Mouse (Mus musculus) C2C12 (cell line): ENCODE results near the gene Gm21304.
"Not testable (repeated sequence)": the region's sequence is repeated elsewhere in the genome, so short reads cannot be mapped to it uniquely, and the experiment has no call there.

Experiments
- CEBPB ChIP-seq: IDR thresholded peaks from one replicate; pipeline ENCODE4 v1.6.1; 2011; ENCODE audit warnings: low read depth, mild to moderate bottlenecking, control low read depth, moderate library complexity
- CTCF ChIP-seq: IDR thresholded peaks from one replicate; pipeline ENCODE4 v1.5.1; 2011; ENCODE audit not compliant: control insufficient read depth, insufficient read depth, insufficient read length
- FOSL1 ChIP-seq: IDR thresholded peaks from one replicate; pipeline ENCODE4 v1.8.0; 2011; ENCODE audit warnings: mild to moderate bottlenecking, low read length; ENCODE audit not compliant: poor library complexity, insufficient read depth, severe bottlenecking
- MAX ChIP-seq: IDR thresholded peaks from one replicate; pipeline ENCODE4 v1.6.1; 2011; ENCODE audit warnings: mild to moderate bottlenecking, control low read depth
- MYOD1 ChIP-seq: IDR thresholded peaks from one replicate; pipeline ENCODE4 v1.6.1; 2011; ENCODE audit warnings: low read depth; ENCODE audit not compliant: control insufficient read depth, insufficient read length
- MYOG ChIP-seq: IDR thresholded peaks from one replicate; pipeline ENCODE4 v1.6.1; 2011; ENCODE audit not compliant: control insufficient read depth, insufficient read length; ENCODE audit errors: extremely low read depth
- USF1 ChIP-seq: IDR thresholded peaks from one replicate; pipeline ENCODE4 v1.6.1; 2011; ENCODE audit warnings: low read depth, mild to moderate bottlenecking, control low read depth, moderate library complexity

DNA sequence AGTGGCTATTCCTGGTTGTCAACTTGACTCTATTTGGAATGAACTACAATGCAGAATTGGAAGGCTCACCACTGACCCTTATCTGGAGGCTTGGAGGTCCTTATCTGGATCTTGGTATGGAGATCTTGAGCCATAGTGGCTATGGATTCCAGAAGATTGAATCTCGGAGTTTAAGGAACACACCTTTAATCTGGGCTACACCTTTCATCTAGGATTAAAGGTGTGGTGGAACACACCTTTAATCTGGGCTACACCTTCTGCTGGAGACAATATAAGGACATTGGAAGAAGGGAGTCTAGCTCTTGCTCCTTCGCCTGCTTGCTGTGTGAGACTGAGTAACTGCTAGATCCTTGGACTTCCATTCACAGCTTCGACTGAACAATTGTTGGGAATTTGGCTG, at the start of gene Gm21304:
- TF ChIP-seq CTCF, MAX, USF1, FOSL1, MYOD1, MYOG, CEBPB: not testable (repeated sequence)
